Mouse (Mus musculus) neural tube, embryonic 14.5 days (tissue): ENCODE measurements at regions not wholly inside any gene's neighbourhood (a gene's known extent, or its start where the extent isn't known, plus 50 kb on each side); places are given as distances from the start of the nearest gene placed in this dataset.

Experiments
- ATAC-seq: fragments of 200-750 bp; cut with Nextera tagmentation; 2 replicates; pipeline ENCODE4 v1.8.0; 2017; ENCODE audit warnings: low read depth, mild to moderate bottlenecking, moderate TSS enrichment, moderate library complexity
- H3K27ac ChIP-seq: fragments of 300-500 bp; sonication (generic); 2 replicates; pipeline ENCODE4 v1.5.1; 2014; ENCODE audit warnings: low read depth, mild to moderate bottlenecking, control low read depth, low read length, moderate library complexity, mixed read lengths
- H3K27me3 ChIP-seq: fragments of 300-500 bp; sonication (generic); 2 replicates; pipeline ENCODE4 v1.6.1; 2014; ENCODE audit warnings: low read length; ENCODE audit not compliant: control insufficient read depth, insufficient read depth
- H3K36me3 ChIP-seq: fragments of 300-500 bp; sonication (generic); 2 replicates; pipeline ENCODE4 v1.6.1; 2014; ENCODE audit warnings: low read length, mixed read lengths; ENCODE audit not compliant: control insufficient read depth, insufficient read depth
- H3K4me1 ChIP-seq: fragments of 300-500 bp; sonication (generic); 2 replicates; pipeline ENCODE4 v1.6.1; 2014; ENCODE audit warnings: low read length; ENCODE audit not compliant: control insufficient read depth, insufficient read depth
- H3K4me2 ChIP-seq: fragments of 300-500 bp; sonication (generic); 2 replicates; pipeline ENCODE4 v1.6.1; 2014; ENCODE audit warnings: mild to moderate bottlenecking, low read depth, low read length, control low read depth
- H3K4me3 ChIP-seq: fragments of 300-500 bp; sonication (generic); 2 replicates; pipeline ENCODE4 v1.5.1; 2014; ENCODE audit warnings: low read depth, low read length, control low read depth, mixed read lengths
- H3K9ac ChIP-seq: fragments of 300-500 bp; sonication (generic); replicated peaks from 2 replicates; pipeline ENCODE4 v1.6.1; 2014; ENCODE audit warnings: low read depth, mild to moderate bottlenecking, control low read depth, low read length, mixed read lengths
- H3K9me3 ChIP-seq: fragments of 300-500 bp; sonication (generic); 2 replicates; pipeline ENCODE4 v1.6.1; 2016; ENCODE audit warnings: low read length; ENCODE audit not compliant: control insufficient read depth
- WGBS: fragments of 180-500 bp; shearing (Covaris S2); extraction: QIAGEN DNeasy Blood & Tissue Kit; methylation state at CpG from one replicate; pipeline ENCODE4 v1.1.7; 2014; 5-methylcytosine and 5-hydroxymethylcytosine counted together

- H3K4me3 ChIP-seq: no peak overlapping the region
- no peak for ATAC-seq
- H3K9ac ChIP-seq: no peak overlapping the region
- no peak overlapping the region for H3K4me2 ChIP-seq
- peaks cover 21% of the 10 kb centered on the region for H3K4me1 ChIP-seq
- H3K9me3 ChIP-seq: no peaks in the 10 kb centered on the region
- H3K27ac ChIP-seq: no peak overlapping the region
- no peaks in the 10 kb centered on the region for H3K36me3 ChIP-seq
- WGBS: 21% methylated on average over 2 of the region's 2 CpGs
- H3K27me3 ChIP-seq: no peaks in the 10 kb centered on the region; the same call in 1 of the 2 replicates
These were observed 346.3 kb downstream of the Rps24 start for GRCm38 (mm10) chr14:24833211-24833610.

DNA sequence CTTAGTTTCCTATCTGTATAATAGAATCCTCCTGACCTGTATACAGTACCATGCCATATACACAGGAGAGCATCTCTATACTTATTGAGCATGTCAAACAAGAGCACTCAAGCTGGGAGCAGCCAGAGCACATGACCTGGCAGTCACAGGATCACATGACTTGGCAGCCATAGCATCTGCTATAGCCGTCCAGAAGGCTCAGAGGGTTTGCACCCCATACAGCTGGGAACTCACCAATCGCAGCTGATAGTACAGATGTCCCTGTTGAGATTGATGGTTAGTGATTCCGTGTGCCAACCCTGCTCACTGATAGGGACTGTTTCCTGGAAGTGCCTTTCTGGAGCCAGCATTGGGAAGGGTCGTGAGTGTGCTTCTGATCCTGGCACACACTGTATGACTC lies 351.3 kb downstream of the Rps24 start:
- WGBS: 53% methylated on average over 4 of the region's 4 CpGs
- ATAC-seq: no peak
- Histone ChIP-seq H3K4me1 (peaks cover 22% of the 10 kb centered on the region), H3K27ac (no peak overlapping the region), H3K36me3 (no peaks in the 10 kb centered on the region), H3K27me3 (no peaks in the 10 kb centered on the region), H3K4me3 (no peak overlapping the region), H3K9me3 (no peaks in the 10 kb centered on the region), H3K4me2 (no peak overlapping the region), H3K9ac (no peak overlapping the region)

DNA sequence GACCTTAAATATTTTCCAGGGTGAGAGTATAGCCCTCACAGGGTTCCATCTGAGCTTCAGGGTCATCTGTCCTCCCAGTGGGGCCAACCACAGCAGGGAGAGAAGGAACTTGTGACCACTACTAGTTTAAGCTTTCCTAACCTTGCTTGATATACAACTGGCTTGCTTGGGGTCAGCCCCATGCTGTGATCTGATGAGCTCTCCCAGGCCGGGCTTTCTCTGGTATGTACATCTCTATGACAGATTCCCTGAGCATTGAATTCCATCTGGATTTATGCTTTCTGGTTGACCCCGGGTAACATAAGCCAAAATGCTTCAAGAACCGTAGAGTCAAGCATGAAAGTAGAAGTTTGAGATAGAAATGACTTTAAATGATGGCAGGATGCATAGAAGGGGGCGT lies 352.1 kb downstream of the Rps24 start:
- H3K4me2 ChIP-seq: no peak overlapping the region
- H3K4me1 ChIP-seq: peaks cover 22% of the 10 kb centered on the region

DNA sequence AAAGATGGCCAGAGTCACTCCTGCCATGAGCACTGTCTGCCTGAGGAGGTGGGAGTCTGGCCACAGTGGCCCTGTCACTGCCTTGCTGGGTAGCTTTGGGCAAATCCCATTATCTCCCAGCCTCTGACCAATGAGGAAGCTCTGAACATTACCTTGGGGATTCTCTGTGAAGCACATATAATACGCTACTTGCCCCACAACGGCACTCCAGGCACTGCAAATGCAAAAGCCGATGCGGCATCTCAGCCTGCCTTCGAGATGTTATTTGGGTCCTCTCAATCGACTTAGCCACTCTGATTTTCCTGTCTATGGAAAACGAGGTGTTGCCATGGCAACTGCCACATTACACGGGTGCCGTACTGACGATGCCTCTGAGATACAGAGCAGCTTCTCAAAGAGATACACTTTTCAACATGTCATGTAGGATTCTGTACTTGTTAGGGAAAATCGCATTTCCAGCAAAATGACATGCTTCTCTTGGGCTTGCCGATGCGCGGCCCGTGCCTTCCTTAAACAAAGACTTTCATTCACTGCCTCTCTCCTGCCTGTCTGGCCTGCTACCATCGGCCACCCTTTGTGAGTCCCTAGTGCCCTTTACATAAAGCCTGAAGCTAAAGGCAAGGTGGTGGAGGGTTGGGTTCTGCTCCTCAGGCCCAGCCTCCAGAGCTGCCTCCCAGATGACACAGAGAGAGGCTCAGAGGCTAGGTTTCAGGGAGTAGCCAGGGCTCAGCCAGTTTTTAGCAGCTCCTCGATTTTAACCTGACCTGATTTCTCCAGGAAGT lies 355.0 kb downstream of the Rps24 start:
- WGBS: 13% methylated on average over 17 of the region's 17 CpGs
- no peak overlapping the region for H3K4me2 ChIP-seq
- H3K4me1 ChIP-seq: peaks cover 22% of the 10 kb centered on the region
- no peaks in the 10 kb centered on the region for H3K9me3 ChIP-seq
- no peak overlapping the region for H3K4me3 ChIP-seq
- ATAC-seq: peak; percentile 83
- peak overlapping the region; percentile 85 for H3K27ac ChIP-seq
- H3K9ac ChIP-seq: peak overlapping the region; percentile 35; the same call in 1 of the 2 replicates
- H3K27me3 ChIP-seq: no peaks in the 10 kb centered on the region
- no peaks in the 10 kb centered on the region for H3K36me3 ChIP-seq

More for the DNA sequence above, 352.1 kb downstream of the Rps24 start:
- no peaks in the 10 kb centered on the region for H3K36me3 ChIP-seq
- no peaks in the 10 kb centered on the region for H3K9me3 ChIP-seq
- no peaks in the 10 kb centered on the region for H3K27me3 ChIP-seq
- ATAC-seq: no peak
- 58% methylated on average over 4 of the region's 4 CpGs for WGBS
- H3K27ac ChIP-seq: no peak overlapping the region
- H3K9ac ChIP-seq: no peak overlapping the region
- no peak overlapping the region for H3K4me3 ChIP-seq

GRCm38 (mm10) chr14:24843626-24844025 lies 356.7 kb downstream of the Rps24 start:
- Histone ChIP-seq H3K4me3 (no peak overlapping the region), H3K36me3 (no peaks in the 10 kb centered on the region), H3K9ac (no peak overlapping the region), H3K9me3 (no peaks in the 10 kb centered on the region), H3K4me2 (no peak overlapping the region), H3K4me1 (peaks cover 22% of the 10 kb centered on the region), H3K27ac (no peak overlapping the region), H3K27me3 (no peaks in the 10 kb centered on the region)
- ATAC-seq: no peak
- WGBS: 88% methylated on average over 4 of the region's 4 CpGs

DNA sequence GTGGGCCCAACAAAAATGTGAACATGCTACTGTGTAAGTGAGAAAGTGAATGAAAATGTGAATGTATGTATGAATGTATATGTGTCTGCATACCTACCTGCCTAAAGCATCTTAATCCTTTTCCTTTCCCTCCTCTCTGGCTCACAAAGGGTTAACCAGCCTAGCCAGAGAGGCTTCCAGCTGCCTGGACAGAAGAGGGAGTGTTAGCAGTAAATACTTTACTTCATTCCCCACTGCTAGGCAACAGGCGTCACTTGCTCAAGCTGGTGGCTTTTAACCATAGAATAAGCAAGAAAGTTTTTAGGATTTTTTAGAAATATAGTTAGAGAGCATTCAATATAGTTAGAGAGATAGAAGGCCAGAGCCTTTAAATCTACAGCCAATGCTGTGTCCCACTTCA lies 363.6 kb downstream of the Rps24 start:
- WGBS: 11% methylated on average over 1 of the region's 1 CpGs
- H3K27ac ChIP-seq: no peak overlapping the region
- ATAC-seq: no peak

DNA sequence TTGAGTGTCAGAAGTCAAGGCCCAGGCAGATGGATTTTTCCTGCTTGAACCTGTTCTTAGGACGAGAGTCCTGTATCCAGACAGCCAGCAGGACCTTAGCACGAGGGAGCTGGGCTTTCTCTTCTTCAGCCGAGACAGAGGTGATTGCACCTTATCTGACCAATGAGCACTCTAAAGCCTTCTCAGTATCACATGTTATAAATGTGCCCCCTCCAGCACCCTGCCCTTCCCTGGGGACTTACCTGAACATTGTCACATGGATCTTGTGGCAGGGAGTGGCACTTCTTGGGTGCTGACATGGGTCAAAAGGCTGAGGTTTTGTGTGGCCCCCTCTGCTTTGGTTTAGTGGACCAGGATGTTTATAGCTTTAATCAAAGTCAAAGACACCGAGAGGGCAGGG lies 367.5 kb downstream of the Rps24 start:
- no peak overlapping the region for H3K4me3 ChIP-seq
- no peak for ATAC-seq
- WGBS: 59% methylated on average over 4 of the region's 4 CpGs
- no peak overlapping the region for H3K4me2 ChIP-seq
- no peak overlapping the region for H3K9ac ChIP-seq
- no peak overlapping the region for H3K27ac ChIP-seq
- no peaks in the 10 kb centered on the region for H3K27me3 ChIP-seq
- no peaks in the 10 kb centered on the region for H3K36me3 ChIP-seq
- H3K4me1 ChIP-seq: no peaks in the 10 kb centered on the region
- H3K9me3 ChIP-seq: no peaks in the 10 kb centered on the region

More for the DNA sequence above, 363.6 kb downstream of the Rps24 start:
- Histone ChIP-seq H3K4me3 (no peak overlapping the region), H3K36me3 (no peaks in the 10 kb centered on the region), H3K27me3 (no peaks in the 10 kb centered on the region), H3K9ac (no peak overlapping the region), H3K4me1 (no peaks in the 10 kb centered on the region), H3K9me3 (no peaks in the 10 kb centered on the region), H3K4me2 (no peak overlapping the region)

DNA sequence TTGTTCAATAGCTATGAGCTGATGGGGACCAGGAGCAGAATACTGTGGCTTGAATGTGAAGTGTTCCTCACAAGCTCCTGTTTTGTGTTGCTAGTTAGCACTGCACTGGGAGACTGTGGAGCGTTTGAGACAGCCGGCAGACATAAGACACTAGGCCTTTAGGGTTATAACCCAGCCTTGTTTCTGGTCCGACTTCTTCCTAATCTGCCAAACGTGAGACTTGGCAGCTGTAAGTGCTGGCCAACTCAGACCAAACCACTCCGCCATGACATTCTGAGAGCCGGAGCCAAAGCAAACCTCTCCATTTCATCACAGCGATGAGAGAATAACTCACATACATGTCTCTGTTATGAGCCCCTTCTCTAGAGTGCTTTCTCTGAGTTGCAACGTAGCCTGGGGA lies 375.2 kb downstream of the Rps24 start:
- peaks cover 3% of the 10 kb centered on the region; the same call in 1 of the 2 replicates for H3K4me1 ChIP-seq
- no peak overlapping the region for H3K27ac ChIP-seq
- H3K27me3 ChIP-seq: no peaks in the 10 kb centered on the region
- no peak for ATAC-seq
- H3K4me2 ChIP-seq: no peak overlapping the region
- H3K9ac ChIP-seq: no peak overlapping the region
- H3K36me3 ChIP-seq: no peaks in the 10 kb centered on the region
- 87% methylated on average over 8 of the region's 8 CpGs for WGBS
- no peak overlapping the region for H3K4me3 ChIP-seq
- H3K9me3 ChIP-seq: no peaks in the 10 kb centered on the region

DNA sequence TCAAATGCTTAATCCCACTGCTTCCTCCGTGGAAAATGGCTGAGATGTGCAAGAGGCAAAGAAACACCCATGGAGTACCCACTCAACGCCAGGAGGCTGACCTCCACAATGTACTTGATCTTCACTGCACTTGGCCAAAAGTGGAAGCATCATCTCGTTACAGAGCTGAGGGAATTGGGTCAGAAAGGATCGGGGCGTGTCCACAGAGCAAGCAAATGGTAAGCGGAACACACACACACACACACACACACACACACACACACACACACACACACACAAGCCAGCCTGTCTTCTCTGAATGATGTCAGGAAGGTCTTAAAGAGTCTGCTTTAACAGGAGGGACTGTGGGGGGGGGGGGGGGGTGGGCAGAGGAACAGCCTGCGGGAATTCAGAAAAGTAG lies 375.7 kb downstream of the Rps24 start:
- no peak overlapping the region for H3K4me3 ChIP-seq
- no peaks in the 10 kb centered on the region for H3K9me3 ChIP-seq
- no peak overlapping the region for H3K9ac ChIP-seq
- 77% methylated on average over 6 of the region's 7 CpGs for WGBS
- peaks cover 3% of the 10 kb centered on the region; the same call in 1 of the 2 replicates for H3K4me1 ChIP-seq
- H3K36me3 ChIP-seq: no peaks in the 10 kb centered on the region
- no peak overlapping the region for H3K4me2 ChIP-seq
- no peak for ATAC-seq
- no peak overlapping the region for H3K27ac ChIP-seq
- no peaks in the 10 kb centered on the region for H3K27me3 ChIP-seq
